8 mouse cellular contexts compared by ENCODE assay signal in genomic region chr1:91299026-91299706, GRCm38 (mm10). TPM values are rescaled to one million over a fixed set of nuclear protein-coding genes. Genes with fewer than 3 reads are reported as not detected.
A peak's percentile ranks its signal among the peaks of the same experiment; 100 is the strongest.
DNase-seq lines count a peak whose midpoint lies in the region; ATAC-seq lines count a peak whose summit lies in the region.

No protein-coding gene starts in this region.

- no peaks in the 10 kb centered on the region for H3K9me3 ChIP-seq in kidney, embryonic 14.5 days (ENCODE audit: control insufficient read depth, low read length)
- H3K9me3 ChIP-seq in hindbrain, embryonic 13.5 days = no peaks in the 10 kb centered on the region
- H3K9me3 ChIP-seq in midbrain, embryonic 14.5 days (ENCODE audit: control insufficient read depth, low read length) = no peaks in the 10 kb centered on the region

- peaks cover 3% of the 10 kb centered on the region; the same call in 1 of the 2 replicates for H3K36me3 ChIP-seq in kidney, embryonic 14.5 days (ENCODE audit: control insufficient read depth, insufficient read depth, low read length)
- H3K36me3 ChIP-seq in hindbrain, embryonic 13.5 days = peaks cover 16% of the 10 kb centered on the region
- H3K36me3 ChIP-seq in midbrain, embryonic 14.5 days (ENCODE audit: control insufficient read depth, insufficient read depth, low read length) = 0 out of 2 replicates have a peak, but pooled peaks cover 6% of the 10 kb centered on the region

- H3K4me2 ChIP-seq in kidney, embryonic 14.5 days (replicated peaks; ENCODE audit: low read depth, low read length) = peak overlapping the region; percentile 76
- H3K4me2 ChIP-seq in hindbrain, embryonic 13.5 days = peak overlapping the region; percentile 68
- peak overlapping the region; percentile 79 for H3K4me2 ChIP-seq in midbrain, embryonic 14.5 days (ENCODE audit: low read length)

- H3K27me3 ChIP-seq in kidney, embryonic 14.5 days (ENCODE audit: control insufficient read depth, insufficient read depth, low read length) = no peaks in the 10 kb centered on the region
- no peaks in the 10 kb centered on the region for H3K27me3 ChIP-seq in hindbrain, embryonic 13.5 days
- no peaks in the 10 kb centered on the region for H3K27me3 ChIP-seq in midbrain, embryonic 14.5 days (ENCODE audit: control insufficient read depth, insufficient read depth, low read length)

- peak overlapping the region; percentile 65; the same call in 1 of the 2 replicates for H3K9ac ChIP-seq in kidney, embryonic 14.5 days (ENCODE audit: low read depth, low read length)
- peak overlapping the region; percentile 83; the same call in 1 of the 2 replicates for H3K9ac ChIP-seq in hindbrain, embryonic 13.5 days
- peak overlapping the region; percentile 72; the same call in 1 of the 2 replicates for H3K9ac ChIP-seq in midbrain, embryonic 14.5 days (replicated peaks; ENCODE audit: low read length)

- peaks cover 16% of the 10 kb centered on the region for H3K4me1 ChIP-seq in kidney, embryonic 14.5 days (ENCODE audit: control insufficient read depth, insufficient read depth, low read length)
- peaks cover 14% of the 10 kb centered on the region for H3K4me1 ChIP-seq in hindbrain, embryonic 13.5 days (replicated peaks)
- 0 out of 2 replicates have a peak, but pooled peaks cover 4% of the 10 kb centered on the region for H3K4me1 ChIP-seq in midbrain, embryonic 14.5 days (ENCODE audit: control insufficient read depth, insufficient read depth, low read length)

- peak overlapping the region; percentile 66 for H3K4me3 ChIP-seq in kidney, embryonic 14.5 days (ENCODE audit: low read length)
- peak overlapping the region; percentile 88 for H3K4me3 ChIP-seq in hindbrain, embryonic 13.5 days
- peak overlapping the region; percentile 80 for H3K4me3 ChIP-seq in midbrain, embryonic 14.5 days (replicated peaks; ENCODE audit: low read depth, low read length)

- H3K27ac ChIP-seq in kidney, embryonic 14.5 days (ENCODE audit: low read depth, low read length) = no peak overlapping the region
- no peak overlapping the region for H3K27ac ChIP-seq in hindbrain, embryonic 13.5 days
- H3K27ac ChIP-seq in midbrain, embryonic 14.5 days (replicated peaks; ENCODE audit: low read depth, low read length) = no peak overlapping the region

- WGBS in kidney, embryonic 14.5 days = 81% methylated on average over 13 of the region's 13 CpGs
- 86% methylated on average over 13 of the region's 13 CpGs for WGBS in hindbrain, embryonic 13.5 days
- 86% methylated on average over 13 of the region's 13 CpGs for WGBS in midbrain, embryonic 14.5 days

- no peak for ATAC-seq in kidney, embryonic 14.5 days (ENCODE audit: low FRiP score, low TSS enrichment)
- ATAC-seq in hindbrain, embryonic 13.5 days (ENCODE audit: low FRiP score) = no peak
- ATAC-seq in midbrain, embryonic 14.5 days (ENCODE audit: low FRiP score, low TSS enrichment) = no peak

- DNase-seq in kidney, postnatal 25 days = no peak
- peak; percentile 11 for DNase-seq in Muller cell, postnatal 12 days (ENCODE audit: inconsistent ontology term)
- peak; percentile 4 for DNase-seq in midbrain, embryonic 14.5 days
- no peak for DNase-seq in layer of hippocampus, adult 18-20 months (ENCODE audit: low spot score in 2 of 2)
- no peak for DNase-seq in layer of hippocampus, postnatal 25 days (ENCODE audit: extremely low spot score in 1 of 2, low spot score in 1 of 2)
- DNase-seq in layer of hippocampus, adult 8-10 months (ENCODE audit: low spot score in 2 of 2) = no peak

RNA-seq across cellular contexts. Expression of gene Scly, which starts 1.0 kb away (rescaled TPM):
- 11.4 and 15.3 TPM in 2 replicates for polyA plus RNA-seq in kidney, embryonic 14.5 days (2014; fragmentation: Nextera tagmentation; extraction: Ambion mirVana)
- 11.6 and 12.2 TPM in 2 replicates for polyA plus RNA-seq in hindbrain, embryonic 13.5 days (2015; fragmentation: Nextera tagmentation; extraction: Ambion mirVana)
- polyA plus RNA-seq in midbrain, embryonic 14.5 days (2014; fragmentation: Nextera tagmentation; extraction: Ambion mirVana) = 8.5 and 9.0 TPM in 2 replicates
- total RNA-seq in layer of hippocampus, adult 18-20 months (2021) = 10 to 100 TPM; 18.0 to 22.3 TPM
- total RNA-seq in layer of hippocampus, postnatal 25 days (2021) = 10 to 100 TPM; 17.8 to 21.2 TPM
- total RNA-seq in layer of hippocampus, adult 8-10 months (2022) = 10 to 100 TPM; 21.8 to 24.6 (median 22.2) TPM

RNA-seq across cellular contexts. Expression of gene Espnl, which starts 22.7 kb away (rescaled TPM):
- polyA plus RNA-seq in kidney, embryonic 14.5 days (2014; fragmentation: Nextera tagmentation; extraction: Ambion mirVana) = 0.03 TPM in 1 of 2 replicates, not detected in the other
- 0.08 and 0.26 TPM in 2 replicates for polyA plus RNA-seq in hindbrain, embryonic 13.5 days (2015; fragmentation: Nextera tagmentation; extraction: Ambion mirVana)
- 0.11 and 0.22 TPM in 2 replicates for polyA plus RNA-seq in midbrain, embryonic 14.5 days (2014; fragmentation: Nextera tagmentation; extraction: Ambion mirVana)
- total RNA-seq in layer of hippocampus, adult 18-20 months (2021) = under 1 TPM in 1 of 2 experiments, not detected in 1; 0.07 TPM
- total RNA-seq in layer of hippocampus, postnatal 25 days (2021) = not detected
- under 1 TPM in 1 of 4 experiments, not detected in 3; 0.16 TPM for total RNA-seq in layer of hippocampus, adult 8-10 months (2022)

RNA-seq across cellular contexts. Expression of gene Ube2f, which starts 49.1 kb away (rescaled TPM):
- polyA plus RNA-seq in kidney, embryonic 14.5 days (2014; fragmentation: Nextera tagmentation; extraction: Ambion mirVana) = 72.4 and 80.5 TPM in 2 replicates
- polyA plus RNA-seq in hindbrain, embryonic 13.5 days (2015; fragmentation: Nextera tagmentation; extraction: Ambion mirVana) = 67.7 and 68.2 TPM in 2 replicates
- 67.5 and 75.2 TPM in 2 replicates for polyA plus RNA-seq in midbrain, embryonic 14.5 days (2014; fragmentation: Nextera tagmentation; extraction: Ambion mirVana)
- 10 to 100 TPM; 45.8 to 48.8 TPM for total RNA-seq in layer of hippocampus, adult 18-20 months (2021)
- total RNA-seq in layer of hippocampus, postnatal 25 days (2021) = 10 to 100 TPM; 47.7 to 54.2 TPM
- total RNA-seq in layer of hippocampus, adult 8-10 months (2022) = 10 to 100 TPM; 48.0 to 48.9 (median 48.6) TPM

RNA-seq across cellular contexts. Expression of gene Klhl30, which starts 51.6 kb away (rescaled TPM):
- 0.07 TPM in 1 of 2 replicates, not detected in the other for polyA plus RNA-seq in kidney, embryonic 14.5 days (2014; fragmentation: Nextera tagmentation; extraction: Ambion mirVana)
- 0.16 and 0.21 TPM in 2 replicates for polyA plus RNA-seq in hindbrain, embryonic 13.5 days (2015; fragmentation: Nextera tagmentation; extraction: Ambion mirVana)
- polyA plus RNA-seq in midbrain, embryonic 14.5 days (2014; fragmentation: Nextera tagmentation; extraction: Ambion mirVana) = not detected in 2 replicates
- total RNA-seq in layer of hippocampus, adult 18-20 months (2021) = under 1 TPM in 1 of 2 experiments, not detected in 1; 0.10 TPM
- not detected for total RNA-seq in layer of hippocampus, postnatal 25 days (2021)
- not detected for total RNA-seq in layer of hippocampus, adult 8-10 months (2022)

Comparison
In these comparisons a context has a peak if more than half of its experiments do, and no peak if none do; other contexts are left out.
1. DNase-seq: peak in Muller cell, postnatal 12 days (single experiment) and midbrain, embryonic 14.5 days (single experiment); none in kidney, postnatal 25 days (0 of 2), layer of hippocampus, adult 18-20 months (0 of 2), layer of hippocampus, postnatal 25 days (0 of 2) and layer of hippocampus, adult 8-10 months (0 of 2).
2. Peak in every context shown above with its lines, with median percentiles within 50 percentile points of each other: H3K4me2 ChIP-seq, H3K4me3 ChIP-seq and H3K9ac ChIP-seq.